Mouse (Mus musculus) ES-Bruce4 (cell line): ENCODE measurements at regions not wholly inside any gene's neighbourhood (a gene's known extent, or its start where the extent isn't known, plus 50 kb on each side); places are given as distances from the start of the nearest gene placed in this dataset.

ENCODE experiments used
- CTCF ChIP-seq: IDR thresholded peaks from one replicate; pipeline ENCODE4 v1.8.1; 2011; ENCODE audit warnings: low read depth, low read length
- EP300 ChIP-seq: IDR thresholded peaks from 2 replicates; pipeline ENCODE4 v1.6.1; 2011; ENCODE audit warnings: low read depth, low read length; ENCODE audit not compliant: insufficient read depth

GRCm38 (mm10) chr2:74300366-74300791 is 278.9 kb downstream of the Lnpk start:
- TF ChIP-seq CTCF (peak; percentile 26), EP300 (no peak)
